Mouse (Mus musculus) hindbrain, embryonic 11.5 days (tissue): ENCODE data around the gene Fbxl8. TPM values are rescaled to one million over a fixed set of nuclear protein-coding genes. Genes with fewer than 3 reads are reported as not detected.

ENCODE experiments used
- ATAC-seq: fragments of 200-750 bp; cut with Nextera tagmentation; 2 replicates; pipeline ENCODE4 v1.8.0; 2017; ENCODE audit warnings: mild to moderate bottlenecking, moderate TSS enrichment, moderate library complexity; ENCODE audit not compliant: low FRiP score
- DNase-seq: peaks from one replicate; pipeline ENCODE4 v3.0.0-alpha.2; 2015; ENCODE audit warnings: low spot score
- H3K27ac ChIP-seq: fragments of 300-500 bp; sonication (generic); 2 replicates; pipeline ENCODE4 v1.5.1; 2014; ENCODE audit warnings: mild to moderate bottlenecking, low read depth, low read length
- H3K27me3 ChIP-seq: fragments of 300-500 bp; sonication (generic); 2 replicates; pipeline ENCODE4 v1.6.1; 2014; ENCODE audit warnings: mild to moderate bottlenecking, low read length, moderate library complexity, mixed read lengths; ENCODE audit not compliant: control insufficient read depth, insufficient read depth
- H3K36me3 ChIP-seq: fragments of 300-500 bp; sonication (generic); 2 replicates; pipeline ENCODE4 v1.6.1; 2014; ENCODE audit warnings: mild to moderate bottlenecking, low read length, moderate library complexity, mixed read lengths; ENCODE audit not compliant: control insufficient read depth, insufficient read depth
- H3K4me1 ChIP-seq: fragments of 300-500 bp; sonication (generic); replicated peaks from 2 replicates; pipeline ENCODE4 v1.6.1; 2014; ENCODE audit warnings: low read length, mixed read lengths; ENCODE audit not compliant: control insufficient read depth, insufficient read depth
- H3K4me2 ChIP-seq: fragments of 300-500 bp; sonication (generic); replicated peaks from 2 replicates; pipeline ENCODE4 v1.6.1; 2014; ENCODE audit warnings: mild to moderate bottlenecking, low read depth, low read length
- H3K4me3 ChIP-seq: fragments of 300-500 bp; sonication (generic); 2 replicates; pipeline ENCODE4 v1.5.1; 2014; ENCODE audit warnings: low read depth, low read length
- H3K9ac ChIP-seq: fragments of 300-500 bp; sonication (generic); 2 replicates; pipeline ENCODE4 v1.6.1; 2014; ENCODE audit warnings: low read depth, low read length
- H3K9me3 ChIP-seq: fragments of 300-500 bp; sonication (generic); 2 replicates; pipeline ENCODE4 v1.6.1; 2016; ENCODE audit warnings: low read length; ENCODE audit not compliant: control insufficient read depth
- WGBS: fragments of 180-500 bp; shearing (Covaris S2); extraction: QIAGEN DNeasy Blood & Tissue Kit; methylation state at CpG from one replicate; pipeline ENCODE4 v1.1.7; 2014; 5-methylcytosine and 5-hydroxymethylcytosine counted together
- polyA plus RNA-seq: library from polyadenylated mRNA; unstranded; fragments of >200 nt; fragmentation: Nextera tagmentation; extraction: Ambion mirVana; gene quantifications from 2 replicates; pipeline ENCODE4 v1.2.1, GENCODE M21; 2014

Gene Fbxl8
- polyA plus RNA-seq, 1 experiment from 2014 or later = 1.4 TPM

GRCm38 (mm10) chr8:105263244-105263912 is 1.1 kb upstream of the Fbxl8 start:
- Histone ChIP-seq H3K27ac (no peak overlapping the region), H3K27me3 (peaks cover 80% of the 10 kb centered on the region), H3K4me2 (no peak overlapping the region), H3K9me3 (no peaks in the 10 kb centered on the region), H3K4me3 (no peak overlapping the region), H3K9ac (no peak overlapping the region), H3K4me1 (peaks cover 6% of the 10 kb centered on the region; the same call in 1 of the 2 replicates), H3K36me3 (no peaks in the 10 kb centered on the region)
- DNase-seq (no peak), ATAC-seq (no peak)
- WGBS = 39% methylated on average over 16 of the region's 16 CpGs

- H3K4me3 ChIP-seq = peak overlapping the region; percentile 60; the same call in 1 of the 2 replicates
- WGBS = 15% methylated on average over 10 of the region's 10 CpGs
Measured at GRCm38 (mm10) chr8:105265128-105265527, 680 bp downstream of the Fbxl8 start.

GRCm38 (mm10) chr8:105266775-105267174 is 2.3 kb downstream of the Fbxl8 start:
- Histone ChIP-seq H3K4me1 (peaks cover 13% of the 10 kb centered on the region; the same call in 1 of the 2 replicates), H3K27me3 (peaks cover 87% of the 10 kb centered on the region), H3K4me3 (no peak overlapping the region), H3K36me3 (no peaks in the 10 kb centered on the region), H3K9me3 (no peaks in the 10 kb centered on the region), H3K9ac (no peak overlapping the region), H3K27ac (no peak overlapping the region), H3K4me2 (no peak overlapping the region)
- DNase-seq = no peak
- 7% methylated on average over 13 of the region's 13 CpGs for WGBS
- no peak for ATAC-seq

More at GRCm38 (mm10) chr8:105265128-105265527, 680 bp downstream of the Fbxl8 start:
- peaks cover 81% of the 10 kb centered on the region for H3K27me3 ChIP-seq
- no peak for ATAC-seq
- no peak overlapping the region for H3K9ac ChIP-seq
- no peaks in the 10 kb centered on the region for H3K36me3 ChIP-seq
- peaks cover 8% of the 10 kb centered on the region; the same call in 1 of the 2 replicates for H3K4me1 ChIP-seq
- H3K9me3 ChIP-seq = no peaks in the 10 kb centered on the region
- peak; percentile 23 for DNase-seq
- H3K27ac ChIP-seq = no peak overlapping the region
- H3K4me2 ChIP-seq = 0 out of 2 replicates have a peak overlapping the region, but pooled peaks have one; percentile 81

GRCm38 (mm10) chr8:105268342-105269074 is 4.1 kb downstream of the Fbxl8 start:
- H3K4me3 ChIP-seq = peak overlapping the region; percentile 39
- H3K36me3 ChIP-seq = no peaks in the 10 kb centered on the region
- no peaks in the 10 kb centered on the region for H3K9me3 ChIP-seq
- under 1% methylated on average over 65 of the region's 65 CpGs for WGBS
- H3K9ac ChIP-seq = peak overlapping the region; percentile 42; the same call in 1 of the 2 replicates
- peak; percentile 78 for ATAC-seq
- DNase-seq = peak; percentile 86
- peaks cover 92% of the 10 kb centered on the region for H3K27me3 ChIP-seq
- H3K27ac ChIP-seq = no peak overlapping the region
- peak overlapping the region; percentile 76 for H3K4me2 ChIP-seq
- peaks cover 13% of the 10 kb centered on the region; the same call in 1 of the 2 replicates for H3K4me1 ChIP-seq

GRCm38 (mm10) chr8:105269075-105269458 is 4.6 kb downstream of the Fbxl8 start:
- Histone ChIP-seq H3K9ac (peak overlapping the region; percentile 42; the same call in 1 of the 2 replicates), H3K4me1 (peaks cover 13% of the 10 kb centered on the region; the same call in 1 of the 2 replicates), H3K36me3 (no peaks in the 10 kb centered on the region), H3K4me2 (peak overlapping the region; percentile 76), H3K27me3 (peaks cover 93% of the 10 kb centered on the region), H3K9me3 (no peaks in the 10 kb centered on the region), H3K4me3 (peak overlapping the region; percentile 39), H3K27ac (no peak overlapping the region)
- no peak for DNase-seq
- 0% methylated on average over 10 of the region's 10 CpGs for WGBS
- peak; percentile 21 for ATAC-seq

GRCm38 (mm10) chr8:105269461-105269947 is 5.1 kb downstream of the Fbxl8 start, which contains the start of gene Hsf4:
Hsf4 (plus strand) TSS chr8:105269801.
- 0% methylated on average over 38 of the region's 42 CpGs for WGBS
- H3K36me3 ChIP-seq = no peaks in the 10 kb centered on the region
- ATAC-seq (no peak), DNase-seq (peak; percentile 59)
- peak within 1 kb of the TSS; percentile 42; the same call in 1 of the 2 replicates for H3K9ac ChIP-seq
- peaks cover 91% of the 10 kb centered on the region for H3K27me3 ChIP-seq
- peak within 1 kb of the TSS; percentile 39 for H3K4me3 ChIP-seq
- H3K4me1 ChIP-seq = peaks cover 13% of the 10 kb centered on the region; the same call in 1 of the 2 replicates
- peak within 1 kb of the TSS; percentile 76 for H3K4me2 ChIP-seq
- no peak within 1 kb of the TSS for H3K27ac ChIP-seq
- H3K9me3 ChIP-seq = no peaks in the 10 kb centered on the region

- Histone ChIP-seq H3K27me3 (peaks cover 92% of the 10 kb centered on the region), H3K36me3 (no peaks in the 10 kb centered on the region), H3K27ac (no peak overlapping the region), H3K9ac (no peak overlapping the region), H3K4me1 (peaks cover 13% of the 10 kb centered on the region; the same call in 1 of the 2 replicates), H3K9me3 (no peaks in the 10 kb centered on the region), H3K4me3 (peak overlapping the region; percentile 39), H3K4me2 (peak overlapping the region; percentile 76)
- WGBS = 2% methylated on average over 39 of the region's 39 CpGs
- ATAC-seq (no peak), DNase-seq (peak; percentile 46)
Measured at GRCm38 (mm10) chr8:105270101-105270915, 5.9 kb downstream of the Fbxl8 start.

- H3K27me3 ChIP-seq = peaks cover 93% of the 10 kb centered on the region
- H3K36me3 ChIP-seq = no peaks in the 10 kb centered on the region
- H3K4me3 ChIP-seq = no peak overlapping the region
- peak; percentile 36 for DNase-seq
- no peak for ATAC-seq
- no peak overlapping the region for H3K4me2 ChIP-seq
- no peaks in the 10 kb centered on the region for H3K9me3 ChIP-seq
- H3K9ac ChIP-seq = no peak overlapping the region
- H3K4me1 ChIP-seq = peaks cover 14% of the 10 kb centered on the region
- H3K27ac ChIP-seq = no peak overlapping the region
- WGBS = 3% methylated on average over 11 of the region's 11 CpGs
Measured at GRCm38 (mm10) chr8:105270916-105271186, 6.4 kb downstream of the Fbxl8 start.
